Mouse (Mus musculus) T-helper 1 cell (primary cell): ENCODE results near the gene Khdc1b.
"Not testable (repeated sequence)": the region's sequence is repeated elsewhere in the genome, so short reads cannot be mapped to it uniquely, and the experiment has no call there.

Experiments used
- in situ Hi-C: fragments of 300-600 bp; cut with MboI, MseI; formaldehyde crosslinking; loops from one replicate; pipeline ENCODE4 v1.15.1; 2025; ENCODE audit warnings: high pct_unique_total_duplicates

The Khdc1b gene

GRCm38 (mm10) chr1:21383256-21383655 is at the start of gene Khdc1b:
Gene Khdc1b, plus strand, starts transcription at chr1:21383556.
- in situ Hi-C loops, result no loop called here

DNA sequence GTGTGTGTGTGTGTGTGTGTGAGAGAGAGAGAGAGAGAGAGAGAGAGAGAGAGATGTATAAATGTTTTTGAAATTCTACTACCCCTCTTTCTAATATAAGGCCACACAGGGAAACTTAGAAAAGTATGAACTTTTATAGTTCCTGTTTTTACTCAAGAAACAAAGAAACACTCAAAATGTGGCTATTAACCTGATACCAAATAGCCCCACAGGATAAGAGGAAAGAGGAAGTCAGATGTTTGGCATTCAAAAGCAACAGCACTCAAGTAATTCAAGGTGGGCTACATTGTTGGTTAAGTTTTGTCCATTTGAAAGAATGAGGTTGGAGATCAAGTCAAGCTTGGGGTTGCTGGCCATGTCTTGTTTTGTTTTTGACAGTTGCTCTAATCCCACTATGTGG is 47.5 kb upstream of the Khdc1b start:
- in situ Hi-C loops, result loop anchor here (5.0 kb wide), 3 partner anchors 59 to 399 kb away; partner anchors contain the start of gene Tmem14a

- in situ Hi-C loops, result no loop called here
These were observed 42.6 kb upstream of the Khdc1b start for GRCm38 (mm10) chr1:21340745-21341144.

DNA sequence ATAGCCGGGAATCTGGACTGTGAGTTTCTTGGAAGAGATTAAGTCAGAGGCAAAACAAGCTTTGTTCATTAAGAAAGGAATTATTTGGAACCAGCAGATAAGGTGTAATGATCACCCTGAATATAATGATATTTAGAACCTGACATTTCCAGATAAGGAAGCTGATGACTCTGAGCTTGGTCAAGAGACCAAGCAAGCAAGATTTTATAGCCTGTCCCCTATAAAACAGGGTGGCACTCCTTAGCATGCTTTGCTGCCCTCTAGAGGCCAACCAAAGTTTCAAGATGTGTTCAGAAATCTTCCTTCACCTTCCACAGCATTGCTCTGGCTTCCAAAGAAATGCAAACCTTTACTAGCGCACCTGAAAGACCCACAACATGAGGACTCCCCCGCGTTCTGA is 39.1 kb upstream of the Khdc1b start:
- in situ Hi-C loops, result no loop called here

GRCm38 (mm10) chr1:21344752-21345151 is 38.6 kb upstream of the Khdc1b start:
- in situ Hi-C loops, result not testable (repeated sequence)

- in situ Hi-C loops, result no loop called here
These were observed 34.0 kb upstream of the Khdc1b start, which contains the start of gene Khdc1a for GRCm38 (mm10) chr1:21349341-21349740. Gene Khdc1a, plus strand, starts transcription at chr1:21349641.

GRCm38 (mm10) chr1:21368031-21368430 is 15.3 kb upstream of the Khdc1b start, which contains the start of gene Khdc1c:
Gene Khdc1c, plus strand, starts transcription at chr1:21368331.
- in situ Hi-C loops, result not testable (repeated sequence)

GRCm38 (mm10) chr1:21391138-21391671 is 7.8 kb downstream of the Khdc1b start:
- in situ Hi-C loops, result no loop called here

DNA sequence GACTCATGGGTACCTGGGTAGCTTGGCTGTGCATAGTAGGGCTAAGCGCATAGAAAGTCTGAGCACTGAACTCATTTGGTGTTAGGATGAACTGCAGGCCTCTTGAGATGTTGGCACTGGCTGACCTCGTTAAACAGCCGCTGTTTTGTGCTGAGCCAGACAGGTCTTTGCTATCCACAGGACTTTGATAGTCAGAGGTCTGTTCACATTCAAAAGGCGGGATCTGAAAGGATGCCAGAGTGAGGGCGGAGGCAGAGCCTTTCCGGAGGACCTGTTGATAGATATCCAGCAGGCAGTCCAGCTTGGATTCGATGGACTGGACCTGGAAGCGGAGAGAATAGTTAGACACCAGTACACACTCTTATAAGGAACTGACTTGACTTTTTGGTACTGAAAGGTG is 19.4 kb downstream of the Khdc1b start:
- in situ Hi-C loops, result no loop called here

DNA sequence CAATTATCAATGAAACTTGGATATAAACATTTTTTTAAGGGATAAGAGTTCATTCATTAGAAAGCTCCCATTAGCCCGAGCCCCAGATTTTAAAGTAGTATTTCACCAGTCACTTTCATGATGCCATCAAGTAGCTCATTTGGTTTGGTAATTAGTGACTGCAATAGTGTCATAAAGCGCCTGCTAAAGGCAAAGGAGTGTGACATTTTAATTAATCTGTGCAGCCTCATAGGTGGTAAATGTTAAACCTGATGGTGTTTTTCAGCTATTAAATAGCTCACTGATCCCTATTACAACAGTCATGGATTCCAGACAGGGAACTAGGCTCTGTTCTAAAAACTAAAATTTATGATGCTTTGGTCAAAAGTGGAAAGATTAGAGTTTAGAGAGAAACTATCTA is 23.9 kb downstream of the Khdc1b start:
- in situ Hi-C loops, result no loop called here

DNA sequence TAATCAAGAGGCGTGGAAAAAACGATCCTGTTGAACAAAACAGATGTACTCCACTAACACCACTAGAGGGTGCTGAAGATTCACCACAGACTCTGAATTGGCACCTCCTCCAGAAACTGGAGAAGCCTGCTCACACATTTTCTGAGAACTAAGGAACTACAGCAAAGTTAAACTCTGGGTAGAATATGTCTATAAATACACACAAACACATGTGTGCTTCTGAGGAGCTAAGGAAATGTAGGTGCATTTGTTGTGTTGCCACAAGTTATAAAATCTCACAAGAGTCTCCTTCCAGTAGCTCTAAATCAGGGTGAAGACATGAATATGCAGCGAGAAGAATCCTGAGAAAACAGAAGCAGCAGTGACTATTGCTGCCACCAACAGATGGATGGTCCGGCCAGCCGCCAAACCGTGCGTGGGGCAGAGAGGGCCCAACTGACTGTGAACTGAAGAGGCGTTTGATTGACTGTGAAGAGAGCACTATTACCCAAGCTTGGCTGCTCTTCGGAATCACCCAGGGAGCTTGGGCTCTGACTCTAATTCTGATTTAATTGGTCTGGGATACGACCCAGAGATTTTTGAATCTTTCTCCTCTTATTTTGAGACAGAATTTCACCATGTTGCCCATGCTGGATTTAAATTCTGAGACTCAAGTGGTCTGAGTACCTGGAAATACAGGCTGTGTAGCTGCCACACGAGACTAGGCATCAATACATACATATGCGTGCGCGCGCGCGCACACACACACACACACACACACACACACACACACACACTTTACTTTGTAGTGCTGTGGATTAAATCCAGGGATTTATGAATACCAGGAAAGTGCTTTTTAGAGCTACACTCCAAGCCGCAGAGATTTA is 28.2 kb downstream of the Khdc1b start:
- in situ Hi-C loops, result loop anchor here (5.0 kb wide), 1 partner anchor 856 kb away; no protein-coding TSS in a partner anchor

DNA sequence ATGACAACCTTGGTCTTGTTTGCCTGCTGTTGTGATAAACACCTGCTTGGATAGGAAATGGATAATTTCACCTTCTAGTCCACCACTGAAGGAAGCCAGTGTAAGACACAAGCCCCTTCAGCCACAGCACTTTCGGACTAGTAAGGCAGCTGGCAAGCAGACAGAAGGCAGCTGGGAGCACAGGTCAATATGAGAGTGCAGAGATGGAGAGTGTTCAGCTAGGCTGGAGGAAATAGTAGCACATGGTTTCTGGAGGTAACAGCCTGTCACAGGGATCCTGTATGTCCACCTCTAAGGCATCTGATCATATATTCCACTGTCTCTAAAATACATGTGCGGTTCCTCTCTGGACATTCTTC is 28.8 kb downstream of the Khdc1b start:
- in situ Hi-C loops, result loop anchor here (5.0 kb wide), 1 partner anchor 855 kb away; no protein-coding TSS in a partner anchor

GRCm38 (mm10) chr1:21419370-21419769 is 36.0 kb downstream of the Khdc1b start:
- in situ Hi-C loops, result loop anchor here (5.0 kb wide), 1 partner anchor 553 kb away; no protein-coding TSS in a partner anchor

- in situ Hi-C loops, result no loop called here
These were observed 42.3 kb downstream of the Khdc1b start for GRCm38 (mm10) chr1:21425654-21426053.

DNA sequence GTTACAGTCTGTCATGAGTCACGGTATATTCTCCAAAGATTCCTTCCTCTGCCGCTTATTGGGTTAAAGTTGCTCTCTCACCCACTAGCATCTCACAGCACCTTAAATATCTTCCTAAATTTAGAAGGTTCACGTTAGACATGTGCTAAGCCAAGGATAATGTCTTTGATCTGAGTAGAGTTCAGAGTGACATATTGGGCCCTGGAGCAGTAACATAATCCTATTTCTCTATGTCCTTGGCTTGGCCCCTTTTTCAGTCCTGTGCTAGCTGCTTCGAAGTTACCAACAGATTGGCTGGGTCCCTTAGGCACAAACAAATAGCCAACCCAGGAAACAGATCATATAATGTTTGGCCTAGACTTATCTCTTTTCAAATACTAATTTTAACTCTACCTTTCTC is 44.7 kb downstream of the Khdc1b start:
- in situ Hi-C loops, result no loop called here

- in situ Hi-C loops, result no loop called here
These were observed 48.3 kb downstream of the Khdc1b start for GRCm38 (mm10) chr1:21431666-21432065.

DNA sequence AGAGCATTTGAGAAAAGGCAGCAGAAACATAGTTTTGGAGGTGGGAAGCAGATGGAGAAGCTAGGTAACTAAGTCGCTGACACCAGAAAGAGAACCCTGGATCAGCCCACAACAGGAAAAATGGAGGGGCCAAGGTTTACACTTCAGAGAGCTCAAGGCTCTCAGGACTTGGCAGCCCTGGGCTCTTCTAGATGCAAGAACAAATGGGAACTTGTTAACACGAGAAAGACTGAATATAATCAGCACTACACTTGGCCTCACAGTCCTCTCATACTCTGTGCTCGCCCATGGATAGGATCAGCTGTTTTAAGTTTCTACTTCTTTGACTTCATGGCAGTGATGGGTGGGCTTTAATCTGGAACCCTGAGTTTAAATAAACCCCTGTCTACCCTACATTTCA is 51.5 kb downstream of the Khdc1b start:
- in situ Hi-C loops, result no loop called here
